Comparison of ENCODE assay signal across 12 mouse cellular contexts in the genomic region with DNA sequence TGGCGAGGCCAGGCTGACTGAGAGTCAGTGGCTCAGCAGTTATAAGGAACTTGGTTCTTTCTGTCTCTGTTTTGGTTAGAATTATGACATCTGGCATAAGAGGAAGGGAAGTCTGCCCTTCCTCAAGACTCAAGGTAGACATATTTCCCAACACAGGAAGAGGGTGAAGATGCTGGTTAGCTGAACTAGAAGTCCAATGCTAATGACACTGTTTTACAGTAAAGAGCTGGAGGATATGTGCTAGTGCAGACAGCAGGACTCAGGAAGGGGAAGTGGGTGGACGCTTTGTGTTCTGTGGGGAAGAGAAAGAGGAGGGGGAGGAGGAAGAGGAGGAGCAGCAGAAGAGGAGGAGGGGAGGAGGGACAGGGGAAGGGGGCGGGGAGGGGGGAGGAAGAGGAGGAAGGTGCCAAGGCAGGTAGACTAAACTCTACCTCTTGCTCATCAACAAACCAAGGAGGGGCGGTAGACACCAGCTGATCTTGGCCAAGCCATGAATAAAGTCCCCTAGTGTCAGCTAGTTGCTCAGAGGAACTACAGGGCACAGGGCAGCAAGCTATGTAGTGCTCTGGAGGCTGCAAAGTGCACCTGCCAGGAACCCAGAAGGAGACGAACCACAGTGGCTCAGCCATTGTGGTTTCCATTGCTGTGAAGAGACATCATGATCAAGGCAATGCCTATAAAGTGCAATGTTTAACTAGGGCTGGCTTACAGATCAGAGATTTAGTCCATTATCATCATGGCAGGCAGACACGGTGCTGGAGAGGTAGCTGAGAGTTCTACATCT. TPM values are rescaled to one million over a fixed set of nuclear protein-coding genes. Genes with fewer than 3 reads are reported as not detected.
DNase-seq lines count a peak whose midpoint lies in the region; ATAC-seq lines count a peak whose summit lies in the region.
"Had no signal": no experiment of that assay in that cellular context is flagged by ENCODE, and none has a peak within 500 bp of the region (broad histone marks: within the 10 kb centered on the region; RNA-seq: fewer than 3 reads in every experiment).

No protein-coding gene starts in this region.

- DNase-seq in heart, adult 8-10 months (ENCODE audit: low spot score) = peak; percentile 16
- DNase-seq in heart, postnatal 25 days (ENCODE audit: low spot score) = no peak
- DNase-seq in B cell, adult 2 months = peak; percentile 7 to 14
- DNase-seq in right cerebral cortex, postnatal 4 days = no peak
- DNase-seq in gastrocnemius, postnatal 4 days (ENCODE audit: low spot score in 2 of 2) = no peak
- no peak for DNase-seq in frontal cortex, adult 2 months (ENCODE audit: extremely low spot score in 1 of 2, low spot score in 1 of 2)
- DNase-seq: lung, embryonic 14.5 days; right cerebral cortex, postnatal 25 days had no signal

- intact Hi-C loops in heart, postnatal 25 days (cut with DNase I) = no loop called here

- ATAC-seq in hematopoietic stem cell, adult 5-6 weeks (replicated peaks in 1 of 2; ENCODE audit: insufficient read depth in 1 of 2, low FRiP score in 2 of 2, low TSS enrichment in 1 of 2, low read depth in 1 of 2, poor library complexity in 2 of 2, severe bottlenecking in 2 of 2) = peak; percentile 91 to 93
- ATAC-seq in neutrophil, adult 5-6 weeks (ENCODE audit: extremely low read depth, insufficient number of reproducible peaks, low FRiP score, poor library complexity, severe bottlenecking) = peak; percentile 79
- ATAC-seq: forebrain, embryonic 16.5 days had no signal

RNA-seq across cellular contexts. Expression of gene Ntpcr, which starts 4.5 kb away (rescaled TPM):
- 10 to 100 TPM; 14.6 to 18.4 (median 16.3) TPM for total RNA-seq in heart, adult 8-10 months (2022)
- total RNA-seq in heart, postnatal 25 days (2021) = 10 to 100 TPM; 16.0 TPM
- 26.7 and 31.9 TPM in 2 replicates for total RNA-seq in hematopoietic stem cell, adult 5-6 weeks (2017)
- total RNA-seq in neutrophil, adult 5-6 weeks (2017) = 9.1 and 10.0 TPM in 2 replicates
- total RNA-seq in gastrocnemius, postnatal 4 days (2021) = 10 to 100 TPM; 23.2 to 24.5 TPM
- polyA plus RNA-seq in frontal cortex, adult 2 months (2012; rRNA removed) = 47.9 and 51.5 TPM in 2 replicates

RNA-seq across cellular contexts. Expression of gene Map10, which starts 55.6 kb away (rescaled TPM):
- 1 to 10 TPM; 4.9 to 7.0 (median 6.4) TPM for total RNA-seq in heart, adult 8-10 months (2022)
- total RNA-seq in heart, postnatal 25 days (2021) = 1 to 10 TPM; 5.2 to 5.8 TPM
- total RNA-seq in hematopoietic stem cell, adult 5-6 weeks (2017) = 1.0 and 1.8 TPM in 2 replicates
- 2.6 and 2.9 TPM in 2 replicates for total RNA-seq in neutrophil, adult 5-6 weeks (2017)
- total RNA-seq in gastrocnemius, postnatal 4 days (2021) = 1 to 10 TPM; 5.3 to 6.2 TPM
- 2.1 and 2.3 TPM in 2 replicates for polyA plus RNA-seq in frontal cortex, adult 2 months (2012; rRNA removed)
- polyA plus RNA-seq: C2C12 had no signal

Comparison
In these comparisons a context has a peak if more than half of its experiments do, and no peak if none do; other contexts are left out.
1. DNase-seq: peak in heart, adult 8-10 months (single experiment) and B cell, adult 2 months (2 of 2); none in heart, postnatal 25 days (single experiment), right cerebral cortex, postnatal 4 days (single experiment), gastrocnemius, postnatal 4 days (0 of 2) and frontal cortex, adult 2 months (0 of 2).